Mouse (Mus musculus) frontal cortex, postnatal 25 days (tissue): ENCODE measurements around the gene Fam174b.

Experiments used
- DNase-seq, 2 experiments: peaks; one replicate each; pipeline ENCODE4 v3.0.0; 2022; ENCODE audit warnings: low spot score in 2 of 2

Gene Fam174b

GRCm38 (mm10) chr7:73740111-73741035 is at the start of gene Fam174b:
Gene Fam174b (plus strand): TSS chr7:73740302.
- DNase-seq: peak; percentile 41 to 47

GRCm38 (mm10) chr7:73697092-73697491 is 43.0 kb upstream of the Fam174b start:
- DNase-seq: no peak

- DNase-seq: no peak
Measured at GRCm38 (mm10) chr7:73704305-73704704, 35.8 kb upstream of the Fam174b start.

- DNase-seq: no peak
Measured at GRCm38 (mm10) chr7:73713506-73713905, 26.6 kb upstream of the Fam174b start.

GRCm38 (mm10) chr7:73715928-73716749 is 24.0 kb upstream of the Fam174b start:
- no peak for DNase-seq

DNA sequence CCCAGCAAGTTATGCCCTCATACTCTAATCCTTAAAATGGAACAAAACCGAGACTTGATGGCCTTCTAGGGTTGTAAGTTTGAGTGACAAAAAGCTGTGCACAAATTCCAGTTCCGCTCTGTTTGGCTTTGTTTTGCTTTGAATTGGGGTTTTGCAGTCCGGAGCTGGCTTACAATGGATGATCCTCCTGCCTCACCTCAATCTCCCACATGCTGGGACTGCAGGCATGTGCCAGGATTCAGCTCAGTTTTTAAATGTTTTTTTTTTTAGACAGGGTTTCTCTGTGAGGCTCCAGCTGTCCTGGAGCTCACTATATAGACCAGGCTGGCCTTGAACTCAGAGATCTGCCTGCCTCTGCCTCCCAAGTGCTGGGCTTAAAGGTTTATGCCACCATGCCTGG is 23.3 kb upstream of the Fam174b start:
- DNase-seq: no peak

DNA sequence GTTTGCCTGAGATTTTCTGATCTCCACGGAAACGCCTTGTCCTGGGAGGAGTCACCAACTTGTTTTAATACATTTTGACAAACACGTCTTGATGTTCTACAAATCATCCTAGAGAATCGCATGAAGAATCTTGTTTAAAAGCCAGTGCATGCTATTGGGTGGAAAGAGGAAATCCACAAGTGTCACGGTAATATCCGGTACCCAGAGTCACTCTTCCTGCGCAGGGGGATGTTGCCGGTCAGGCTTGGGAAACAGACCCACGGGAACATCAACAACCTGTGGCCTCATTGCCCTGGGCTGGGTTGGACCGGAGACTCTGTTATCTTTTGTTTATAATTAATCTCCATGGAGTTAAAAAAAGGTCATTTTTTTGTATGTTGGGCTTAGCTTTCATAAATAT is 22.1 kb upstream of the Fam174b start:
- DNase-seq: no peak

GRCm38 (mm10) chr7:73718497-73719007 is 21.6 kb upstream of the Fam174b start:
- DNase-seq: no peak

DNA sequence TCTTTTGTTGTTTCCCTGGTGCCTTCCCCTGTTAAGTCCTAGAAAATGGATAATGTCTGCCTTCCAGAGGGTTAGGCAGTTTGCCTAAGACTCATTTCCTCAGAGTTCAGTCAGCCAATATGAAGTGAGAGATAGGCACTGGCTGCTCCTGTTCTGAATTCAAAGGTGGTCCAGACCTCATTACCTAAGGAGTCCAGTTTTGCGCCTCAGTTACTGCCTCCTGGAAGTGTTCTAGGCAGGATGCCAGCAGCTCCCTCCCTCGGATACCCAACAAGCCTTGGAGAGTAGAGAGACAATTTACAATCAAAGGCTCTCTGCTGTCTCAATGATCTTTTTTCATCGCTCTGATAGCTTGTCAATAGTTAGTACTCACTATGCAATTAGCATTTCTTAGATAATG is 19.1 kb upstream of the Fam174b start:
- no peak for DNase-seq

DNA sequence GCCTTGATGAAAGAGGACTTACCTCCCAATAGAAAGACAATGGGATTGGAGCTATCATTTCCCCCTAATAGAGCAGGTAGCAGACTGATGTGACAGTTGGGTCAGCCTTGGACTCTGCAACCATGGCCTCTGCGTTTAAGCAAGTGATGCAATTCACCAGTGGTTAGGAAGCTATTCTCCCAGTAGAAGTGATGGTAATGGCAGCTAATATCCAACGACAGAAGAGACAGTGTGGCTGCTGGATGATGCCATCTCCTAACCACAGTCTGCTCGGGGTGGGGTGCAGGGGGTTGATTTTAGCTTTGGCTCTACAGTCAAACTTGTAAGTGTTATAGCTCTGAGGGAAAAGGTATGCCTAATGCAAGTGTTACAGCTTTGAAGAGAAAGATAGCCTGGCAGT is 18.3 kb upstream of the Fam174b start:
- DNase-seq: no peak

- DNase-seq: no peak
Measured at GRCm38 (mm10) chr7:73729913-73730312, 10.2 kb upstream of the Fam174b start.

DNA sequence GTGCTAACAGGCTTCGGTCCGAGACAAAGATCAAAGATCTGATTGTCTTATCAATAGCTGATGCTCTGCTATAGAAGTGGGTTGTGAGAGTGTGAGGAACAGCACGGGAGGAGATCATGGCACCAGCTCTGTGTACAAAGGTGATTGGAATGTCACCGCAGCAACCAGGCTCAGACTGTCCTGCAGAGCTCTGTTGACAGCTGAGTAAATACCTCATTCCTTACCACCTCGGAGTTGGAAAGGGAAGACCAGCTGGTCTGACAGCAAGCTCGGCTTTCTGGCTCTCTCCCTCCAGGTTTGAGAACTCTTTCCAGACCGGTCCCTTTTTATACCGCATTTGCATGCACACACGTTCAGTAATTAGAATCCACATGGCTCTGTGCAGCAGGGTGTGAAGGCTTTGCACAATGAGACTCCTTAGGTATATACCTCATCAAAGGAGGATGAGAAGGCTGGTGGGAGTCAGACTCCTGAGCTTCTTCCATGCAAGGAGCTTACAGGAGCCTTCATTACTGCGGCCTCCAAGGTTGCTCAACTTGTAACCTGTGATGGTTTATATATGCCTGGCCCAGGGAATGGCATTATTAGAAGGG is 9.6 kb upstream of the Fam174b start:
- DNase-seq: no peak

GRCm38 (mm10) chr7:73736046-73736445 is 4.1 kb upstream of the Fam174b start:
- DNase-seq: no peak

DNA sequence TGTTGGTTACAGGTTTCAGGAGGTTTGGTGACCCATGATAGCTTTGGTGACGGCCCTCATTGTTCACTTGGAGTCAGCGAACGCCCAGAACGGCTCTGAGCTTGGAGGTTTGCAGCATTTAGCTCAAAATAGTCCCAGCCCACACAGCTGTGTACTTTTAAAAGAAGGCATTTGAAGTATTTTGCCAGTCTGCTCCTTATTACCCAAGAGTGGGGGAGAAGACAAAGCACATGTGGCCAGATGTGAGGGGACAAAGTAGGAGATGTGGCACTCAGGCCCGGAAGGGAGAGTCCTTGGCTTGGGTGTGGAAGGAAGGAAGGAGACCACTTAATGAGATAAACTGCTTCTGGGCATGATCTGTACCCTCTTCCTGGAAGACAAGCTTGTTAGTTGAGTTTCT is 1.3 kb downstream of the Fam174b start:
- no peak for DNase-seq

DNA sequence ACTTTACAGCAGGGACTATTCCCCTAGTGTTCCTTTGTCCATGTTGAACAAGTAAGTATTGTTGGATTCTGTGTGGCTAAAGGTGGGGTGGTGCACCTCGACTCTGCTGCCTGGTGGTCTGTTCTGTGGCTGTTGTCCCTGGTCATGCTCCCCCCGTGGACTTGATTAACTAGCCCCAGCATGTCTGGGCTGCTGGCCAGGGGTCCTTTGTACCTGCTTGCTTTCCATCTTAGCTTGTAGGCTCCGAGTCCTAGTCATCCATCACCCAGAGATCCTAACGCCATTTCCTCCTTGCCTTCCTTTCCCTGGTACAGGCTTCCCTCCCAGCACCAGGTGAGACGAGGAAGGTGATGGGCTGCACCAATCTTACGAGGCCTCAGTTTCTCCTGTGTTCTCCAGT is 1.7 kb downstream of the Fam174b start:
- no peak for DNase-seq

DNA sequence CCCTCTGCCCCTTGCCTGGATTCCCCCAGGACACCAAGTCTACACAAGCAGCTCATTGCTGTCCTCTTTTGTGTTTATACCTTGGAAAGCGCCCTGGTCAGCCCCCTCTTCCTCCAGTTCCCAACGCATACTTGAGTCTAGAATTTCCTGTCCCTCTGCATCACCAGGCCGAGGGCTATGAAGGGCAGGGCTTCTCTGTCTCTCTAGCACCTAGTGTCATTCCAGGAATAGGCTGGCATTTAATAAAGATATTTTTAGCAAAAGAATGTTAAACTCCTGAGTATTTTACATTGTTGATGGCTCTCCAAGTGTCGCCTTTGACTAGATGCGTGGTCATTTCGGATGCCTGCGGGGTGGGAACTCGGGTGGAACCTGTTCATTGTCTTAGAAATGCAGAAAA is 3.0 kb downstream of the Fam174b start:
- no peak for DNase-seq

DNA sequence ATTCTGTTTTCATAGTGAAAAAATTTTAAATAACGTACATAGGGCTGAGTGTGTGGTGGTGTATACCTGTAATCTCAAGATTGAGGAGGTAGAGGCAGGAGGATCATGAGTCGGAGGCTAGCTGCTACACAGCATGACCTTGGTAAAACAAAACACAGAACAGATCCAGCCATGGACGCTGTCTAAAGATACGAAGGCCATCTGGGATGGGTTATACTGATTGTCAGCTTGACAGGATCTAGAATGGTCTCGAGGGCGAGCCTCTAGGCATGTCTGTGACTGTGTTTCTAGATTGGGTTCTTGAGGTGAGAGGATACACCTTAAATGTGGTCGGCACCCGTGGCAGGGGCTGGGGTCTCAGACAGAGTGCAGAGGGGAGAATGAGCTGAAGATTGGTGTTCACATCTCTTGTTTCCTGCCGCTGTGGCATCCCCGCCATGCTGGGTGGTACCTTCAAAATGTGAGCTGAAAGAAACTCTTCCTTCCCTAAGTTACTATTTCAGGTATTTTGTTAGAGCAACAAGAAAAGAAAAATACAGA is 3.8 kb downstream of the Fam174b start:
- no peak for DNase-seq

DNA sequence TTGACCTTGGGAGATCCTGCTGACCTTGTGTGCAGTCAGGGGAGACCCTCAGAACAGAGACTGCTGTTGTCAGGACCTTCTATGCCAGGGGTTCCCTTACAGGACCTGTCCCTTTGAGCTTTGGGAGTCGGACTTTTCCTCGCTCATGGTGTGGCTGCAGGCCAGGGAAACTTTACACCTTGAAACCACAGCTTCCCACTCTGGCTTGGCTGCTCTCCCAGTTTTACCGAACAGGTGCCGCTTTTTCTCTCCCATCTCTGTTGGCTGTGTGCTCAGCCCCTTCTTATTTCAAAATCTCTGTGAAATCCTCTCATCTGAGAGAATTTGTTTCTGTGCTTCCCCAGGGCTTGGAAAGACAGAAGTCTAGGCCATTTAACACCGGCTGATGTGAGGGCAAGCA is 5.8 kb downstream of the Fam174b start:
- no peak for DNase-seq

DNA sequence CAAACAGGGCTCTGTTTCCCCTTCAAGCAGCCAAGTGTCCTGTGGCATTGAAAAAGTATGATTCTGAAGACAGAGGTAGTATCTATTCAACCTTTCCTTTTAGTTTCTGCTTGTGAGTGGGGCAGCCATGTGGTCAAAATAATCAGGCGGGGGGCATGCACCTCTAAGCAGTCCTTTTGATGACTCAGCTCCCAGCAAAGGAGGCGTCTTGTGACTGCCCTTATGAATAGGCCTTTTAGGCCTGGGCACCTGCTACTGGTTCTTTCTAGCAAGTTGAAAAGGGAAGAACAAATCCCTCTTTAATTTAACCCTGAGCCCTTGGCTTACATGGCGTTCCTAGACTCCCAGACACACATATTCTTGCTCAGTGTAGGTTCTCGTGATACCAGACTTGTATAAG is 6.7 kb downstream of the Fam174b start:
- no peak for DNase-seq

DNA sequence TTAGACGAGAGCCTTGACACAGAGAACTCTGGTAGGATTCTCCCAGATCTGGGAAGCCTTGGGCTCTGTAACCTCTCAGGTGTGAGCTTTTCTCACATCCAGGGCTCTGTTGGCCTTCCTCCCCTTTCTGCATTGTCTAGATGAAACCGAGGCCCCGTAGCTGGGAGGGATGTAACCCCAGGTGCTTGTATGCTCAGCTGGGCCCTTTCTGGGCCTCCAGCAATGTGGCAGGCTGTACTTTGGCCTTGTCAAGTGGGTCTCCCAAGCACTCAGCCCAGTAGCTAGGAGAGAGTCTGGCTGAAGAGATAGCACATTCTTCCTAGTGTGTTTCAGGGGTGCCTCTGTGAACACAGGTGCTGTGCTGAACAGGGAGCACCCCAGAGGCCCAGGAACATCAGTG is 7.4 kb downstream of the Fam174b start:
- DNase-seq: no peak

- DNase-seq: no peak
Measured at GRCm38 (mm10) chr7:73748437-73749108, 8.5 kb downstream of the Fam174b start.
